Mouse (Mus musculus): Measurements from ENCODE around the gene Smyd4.

DNA sequence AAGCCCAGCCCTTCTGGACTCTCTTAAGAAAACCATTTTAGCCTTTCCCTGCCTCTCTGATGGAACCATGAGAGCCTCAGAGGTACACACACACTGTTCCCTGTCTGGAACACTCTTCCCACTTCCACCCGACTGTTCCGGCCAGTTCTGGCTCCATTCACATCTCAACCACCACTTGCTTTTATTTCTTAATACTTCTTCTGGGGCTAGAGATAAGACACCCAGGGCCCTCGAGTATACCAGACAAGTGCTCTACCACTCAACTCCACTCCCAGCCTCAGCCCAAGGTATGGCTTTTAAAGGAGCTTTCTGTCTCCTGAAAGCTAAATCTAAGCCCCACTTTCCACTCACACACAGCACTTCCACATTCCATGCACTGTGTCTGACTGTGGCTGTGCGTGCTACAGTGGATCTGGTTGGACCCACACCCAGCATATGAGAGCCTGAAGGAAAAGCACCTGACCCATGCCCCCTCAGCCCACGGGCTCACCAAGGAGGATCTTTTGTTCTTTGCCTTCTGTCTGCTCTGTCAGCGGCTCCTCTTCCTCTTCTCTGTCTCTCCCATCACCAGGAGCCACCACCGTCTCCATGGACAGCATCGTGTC, 102.2 kb downstream of the Smyd4 start:
- no peak for TF ChIP-seq CTCF (IDR thresholded peaks at IDR 0.05; ENCODE audit: control insufficient read depth, insufficient read depth, insufficient read length)
- no peak for TF ChIP-seq USF1 (IDR thresholded peaks at IDR 0.05; ENCODE audit: low read depth)
- TF ChIP-seq FOSL1 (IDR thresholded peaks at IDR 0.05; ENCODE audit: insufficient read depth, low read length, poor library complexity, severe bottlenecking) = no peak
- no peak for TF ChIP-seq MYOD1 (IDR thresholded peaks at IDR 0.05; ENCODE audit: control insufficient read depth, insufficient read length, low read depth)
- TF ChIP-seq MAX (IDR thresholded peaks at IDR 0.05) = no peak
- no peak for TF ChIP-seq MYOG (IDR thresholded peaks at IDR 0.05; ENCODE audit: control insufficient read depth, extremely low read depth, insufficient read length)
